Mouse (Mus musculus): ENCODE data around the gene Hmgn2. TPM values are rescaled to one million over a fixed set of nuclear protein-coding genes. Genes with fewer than 3 reads are reported as not detected.

Gene Hmgn2
- polyA plus RNA-seq, 1 experiment from 2014 or later = 661 TPM

DNA sequence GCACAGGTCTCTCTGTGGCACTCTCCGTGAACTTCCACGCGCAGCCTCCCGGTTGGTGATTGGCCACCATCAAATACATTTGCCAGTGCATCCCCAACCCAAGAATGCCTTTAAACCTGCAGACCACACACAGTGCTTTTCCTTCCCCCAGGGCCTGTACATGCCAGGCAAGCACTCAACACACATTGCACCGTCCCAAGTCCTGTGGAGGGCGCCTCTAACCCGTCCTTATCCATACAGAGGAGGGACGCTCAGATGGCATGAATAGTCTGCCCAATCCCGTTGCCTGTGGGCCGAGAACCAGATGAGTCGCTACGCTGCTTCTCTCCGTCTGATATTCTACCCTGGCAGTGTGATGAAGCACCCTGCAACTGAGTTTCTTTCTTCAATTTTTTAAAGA, 14.5 kb upstream of the Hmgn2 start:
- no peaks in the 10 kb centered on the region for H3K4me1 ChIP-seq (replicated peaks; ENCODE audit: control insufficient read depth, insufficient read depth, low read length)
- no peaks in the 10 kb centered on the region for H3K9me3 ChIP-seq (ENCODE audit: control insufficient read depth)
- no peak overlapping the region for H3K4me2 ChIP-seq (replicated peaks; ENCODE audit: low read depth)
- no peak overlapping the region for H3K4me3 ChIP-seq (ENCODE audit: low read depth, low read length)
- H3K27ac ChIP-seq (ENCODE audit: low read depth, low read length) = no peak overlapping the region
- H3K36me3 ChIP-seq (ENCODE audit: control insufficient read depth, insufficient read depth) = peaks cover 64% of the 10 kb centered on the region
- no peak overlapping the region for H3K9ac ChIP-seq (ENCODE audit: low read depth, low read length)
- ATAC-seq = no peak
- no peaks in the 10 kb centered on the region for H3K27me3 ChIP-seq (replicated peaks; ENCODE audit: control insufficient read depth, insufficient read depth, low read length)
- TF ChIP-seq CTCF (IDR thresholded peaks at IDR 0.05; ENCODE audit: low read depth) = no peak
- WGBS = 89% methylated on average over 13 of the region's 13 CpGs

- no peak for ATAC-seq
- H3K4me2 ChIP-seq (replicated peaks; ENCODE audit: low read depth) = no peak overlapping the region
- H3K4me1 ChIP-seq (replicated peaks; ENCODE audit: control insufficient read depth, insufficient read depth, low read length) = no peaks in the 10 kb centered on the region
- no peaks in the 10 kb centered on the region for H3K9me3 ChIP-seq (ENCODE audit: control insufficient read depth)
- no peak for TF ChIP-seq CTCF (IDR thresholded peaks at IDR 0.05; ENCODE audit: low read depth)
- no peaks in the 10 kb centered on the region for H3K27me3 ChIP-seq (replicated peaks; ENCODE audit: control insufficient read depth, insufficient read depth, low read length)
- WGBS = 80% methylated on average over 5 of the region's 5 CpGs
- peaks cover 61% of the 10 kb centered on the region for H3K36me3 ChIP-seq (ENCODE audit: control insufficient read depth, insufficient read depth)
- H3K27ac ChIP-seq (ENCODE audit: low read depth, low read length) = no peak overlapping the region
- H3K9ac ChIP-seq (ENCODE audit: low read depth, low read length) = no peak overlapping the region
- no peak overlapping the region for H3K4me3 ChIP-seq (ENCODE audit: low read depth, low read length)
These were observed 12.0 kb upstream of the Hmgn2 start for GRCm38 (mm10) chr4:133980496-133980895.

DNA sequence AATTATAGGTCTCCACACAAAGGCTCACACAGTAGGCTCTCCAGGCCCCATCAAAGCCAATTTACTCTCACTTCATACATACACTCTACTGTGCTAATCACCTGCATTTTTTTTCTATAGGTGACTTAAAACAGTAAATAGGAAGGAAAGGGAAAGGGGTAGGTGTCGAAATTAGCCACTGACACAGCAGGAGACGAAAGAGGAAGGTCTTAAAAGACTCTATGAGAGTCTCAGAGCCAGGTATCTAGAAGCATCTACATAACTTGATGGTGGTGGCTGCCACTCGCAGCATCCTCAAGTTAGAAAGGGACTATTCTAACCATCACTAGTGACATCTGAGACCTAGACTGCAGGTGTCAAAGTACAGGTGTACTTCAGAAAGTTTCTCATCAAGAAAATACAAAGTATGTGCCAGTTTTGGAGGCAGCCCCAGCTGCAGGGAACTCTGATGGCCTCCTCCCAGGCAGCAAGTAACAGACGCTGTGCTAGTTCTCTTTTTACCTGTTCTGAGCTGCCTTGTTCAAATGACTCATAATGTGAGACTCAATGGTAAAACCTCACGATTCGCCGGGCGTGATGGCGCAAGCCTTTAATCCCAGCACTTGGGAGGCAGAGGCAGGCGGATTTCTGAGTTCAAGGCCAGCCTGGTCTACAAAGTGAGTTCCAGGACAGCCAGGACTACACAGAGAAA, 9.7 kb upstream of the Hmgn2 start:
- Histone ChIP-seq H3K4me3 (ENCODE audit: low read depth, low read length) (no peak overlapping the region), H3K9ac (ENCODE audit: low read depth, low read length) (no peak overlapping the region), H3K27ac (ENCODE audit: low read depth, low read length) (no peak overlapping the region), H3K4me1 (replicated peaks; ENCODE audit: control insufficient read depth, insufficient read depth, low read length) (no peaks in the 10 kb centered on the region), H3K4me2 (replicated peaks; ENCODE audit: low read depth) (no peak overlapping the region), H3K27me3 (replicated peaks; ENCODE audit: control insufficient read depth, insufficient read depth, low read length) (no peaks in the 10 kb centered on the region), H3K9me3 (ENCODE audit: control insufficient read depth) (no peaks in the 10 kb centered on the region), H3K36me3 (ENCODE audit: control insufficient read depth, insufficient read depth) (peaks cover 66% of the 10 kb centered on the region)
- no peak for TF ChIP-seq CTCF (IDR thresholded peaks at IDR 0.05; ENCODE audit: low read depth)
- no peak for ATAC-seq
- 93% methylated on average over 10 of the region's 10 CpGs for WGBS

DNA sequence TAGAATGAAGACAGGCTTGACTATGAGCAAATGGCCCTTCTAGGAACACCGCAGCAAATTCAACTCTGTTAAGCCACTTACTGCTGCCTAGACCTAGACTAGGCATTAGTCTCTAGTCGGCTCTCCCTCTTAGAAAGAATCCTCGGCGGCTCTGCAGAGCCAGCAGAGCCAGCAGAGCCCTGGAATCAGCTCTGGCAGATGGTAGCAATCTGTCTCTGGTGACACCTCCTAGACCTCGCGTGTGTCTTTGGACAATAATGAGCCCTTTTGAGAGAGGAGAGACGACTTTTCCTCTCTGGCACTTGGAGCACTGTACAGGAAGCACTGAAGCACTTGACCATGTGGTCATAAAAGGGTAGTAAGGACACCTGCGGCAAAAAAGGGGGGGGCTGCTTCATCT, 3.3 kb upstream of the Hmgn2 start:
- Histone ChIP-seq H3K27ac (ENCODE audit: low read depth, low read length) (no peak overlapping the region), H3K4me1 (replicated peaks; ENCODE audit: control insufficient read depth, insufficient read depth, low read length) (no peaks in the 10 kb centered on the region; the same call in 1 of the 2 replicates), H3K27me3 (replicated peaks; ENCODE audit: control insufficient read depth, insufficient read depth, low read length) (no peaks in the 10 kb centered on the region), H3K9ac (ENCODE audit: low read depth, low read length) (no peak overlapping the region), H3K4me3 (ENCODE audit: low read depth, low read length) (no peak overlapping the region), H3K36me3 (ENCODE audit: control insufficient read depth, insufficient read depth) (peaks cover 32% of the 10 kb centered on the region; the same call in 1 of the 2 replicates), H3K9me3 (ENCODE audit: control insufficient read depth) (no peaks in the 10 kb centered on the region), H3K4me2 (replicated peaks; ENCODE audit: low read depth) (no peak overlapping the region)
- no peak for ATAC-seq
- no peak for TF ChIP-seq CTCF (IDR thresholded peaks at IDR 0.05; ENCODE audit: low read depth)
- 71% methylated on average over 8 of the region's 8 CpGs for WGBS

DNA sequence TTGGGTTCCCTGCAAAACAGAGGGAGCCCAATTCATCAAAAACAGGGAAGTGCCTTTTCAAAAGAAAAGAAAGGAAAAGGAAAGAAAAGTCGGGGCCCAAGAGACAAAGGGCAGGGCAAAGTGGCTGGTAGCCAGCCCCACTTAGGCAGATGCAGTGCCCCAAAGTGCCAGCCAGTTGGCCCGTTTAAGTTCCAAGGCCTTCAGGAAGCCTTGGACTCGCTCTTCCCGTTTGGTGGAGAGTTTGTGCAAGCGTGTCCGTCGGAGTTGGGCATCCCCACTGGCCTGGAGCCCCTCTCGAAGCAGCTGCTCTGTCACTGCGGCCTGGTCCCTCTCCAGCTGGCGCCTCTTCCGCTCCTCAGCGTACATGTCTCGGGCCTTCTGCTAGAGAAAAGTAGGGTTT, 2.4 kb upstream of the Hmgn2 start:
- no peaks in the 10 kb centered on the region for H3K27me3 ChIP-seq (replicated peaks; ENCODE audit: control insufficient read depth, insufficient read depth, low read length)
- H3K9me3 ChIP-seq (ENCODE audit: control insufficient read depth) = no peaks in the 10 kb centered on the region
- H3K27ac ChIP-seq (ENCODE audit: low read depth, low read length) = no peak overlapping the region
- no peak for ATAC-seq
- no peak for TF ChIP-seq CTCF (IDR thresholded peaks at IDR 0.05; ENCODE audit: low read depth)
- H3K36me3 ChIP-seq (ENCODE audit: control insufficient read depth, insufficient read depth) = peaks cover 29% of the 10 kb centered on the region; the same call in 1 of the 2 replicates
- H3K4me1 ChIP-seq (replicated peaks; ENCODE audit: control insufficient read depth, insufficient read depth, low read length) = no peaks in the 10 kb centered on the region; the same call in 1 of the 2 replicates
- H3K4me2 ChIP-seq (replicated peaks; ENCODE audit: low read depth) = no peak overlapping the region
- no peak overlapping the region for H3K4me3 ChIP-seq (ENCODE audit: low read depth, low read length)
- WGBS = 84% methylated on average over 13 of the region's 13 CpGs
- no peak overlapping the region for H3K9ac ChIP-seq (ENCODE audit: low read depth, low read length)

GRCm38 (mm10) chr4:133970196-133970595, 1.7 kb upstream of the Hmgn2 start:
- Histone ChIP-seq H3K27me3 (replicated peaks; ENCODE audit: control insufficient read depth, insufficient read depth, low read length) (no peaks in the 10 kb centered on the region), H3K4me1 (replicated peaks; ENCODE audit: control insufficient read depth, insufficient read depth, low read length) (no peaks in the 10 kb centered on the region; the same call in 1 of the 2 replicates), H3K27ac (ENCODE audit: low read depth, low read length) (no peak overlapping the region), H3K9ac (ENCODE audit: low read depth, low read length) (no peak overlapping the region), H3K36me3 (ENCODE audit: control insufficient read depth, insufficient read depth) (peaks cover 33% of the 10 kb centered on the region), H3K4me2 (replicated peaks; ENCODE audit: low read depth) (no peak overlapping the region), H3K4me3 (ENCODE audit: low read depth, low read length) (no peak overlapping the region), H3K9me3 (ENCODE audit: control insufficient read depth) (no peaks in the 10 kb centered on the region)
- WGBS = 59% methylated on average over 4 of the region's 4 CpGs
- TF ChIP-seq CTCF (IDR thresholded peaks at IDR 0.05; ENCODE audit: low read depth) = no peak
- ATAC-seq = no peak
